Mouse (Mus musculus) heart, adult 2 months (tissue): ENCODE data around the gene Ccdc189. TPM values are rescaled to one million over a fixed set of nuclear protein-coding genes. Genes with fewer than 3 reads are reported as not detected.
A peak's percentile ranks its signal among the peaks of the same experiment; 100 is the strongest.
"Not testable (repeated sequence)": the region's sequence is repeated elsewhere in the genome, so short reads cannot be mapped to it uniquely, and the experiment has no call there.

Experiments
- DNase-seq, 2 experiments: peaks; one replicate each; pipeline ENCODE4 v3.0.0; 2021
- H3K27ac ChIP-seq: fragments of 200-600 bp; 2 replicates; pipeline ENCODE4 v1.8.1; 2022
- H3K27me3 ChIP-seq: fragments of 200-500 bp; 2 replicates; pipeline ENCODE4 v1.6.1; 2012; ENCODE audit warnings: mild to moderate bottlenecking, low read length, inconsistent platforms, mixed read lengths; ENCODE audit not compliant: control insufficient read depth, insufficient read depth
- H3K36me3 ChIP-seq: fragments of 200-500 bp; 2 replicates; pipeline ENCODE4 v1.6.1; 2012; ENCODE audit warnings: low read length, inconsistent platforms; ENCODE audit not compliant: control insufficient read depth, insufficient read depth
- H3K4me1 ChIP-seq: fragments of 200-500 bp; 2 replicates; pipeline ENCODE4 v1.6.1; 2011; ENCODE audit warnings: low read length; ENCODE audit not compliant: control insufficient read depth, insufficient read depth
- H3K4me3 ChIP-seq: fragments of 200-600 bp; 2 replicates; pipeline ENCODE4 v1.8.1; 2022
- H3K79me2 ChIP-seq: fragments of 200-500 bp; replicated peaks from 2 replicates; pipeline ENCODE4 v1.6.1; 2012; ENCODE audit warnings: mild to moderate bottlenecking, inconsistent platforms, low read length, moderate library complexity, mixed read lengths; ENCODE audit not compliant: control insufficient read depth, insufficient read depth
- H3K9ac ChIP-seq: fragments of 200-500 bp; 2 replicates; pipeline ENCODE4 v1.6.1; 2012; ENCODE audit warnings: low read depth, mild to moderate bottlenecking, control low read depth, inconsistent platforms, low read length, mixed read lengths
- CTCF ChIP-seq: fragments of 200-600 bp; IDR thresholded peaks from 2 replicates; pipeline ENCODE4 v1.8.1; 2022; ENCODE audit warnings: antibody characterized with exemption, mild to moderate bottlenecking, moderate library complexity
- EP300 ChIP-seq: fragments of 200-500 bp; IDR thresholded peaks from 2 replicates; pipeline ENCODE4 v1.6.1; 2011; ENCODE audit warnings: low read depth, low read length, control low read depth; ENCODE audit not compliant: insufficient read depth
- POLR2A ChIP-seq: fragments of 200-500 bp; IDR thresholded peaks from 2 replicates; pipeline ENCODE4 v1.6.1; 2011; ENCODE audit warnings: mild to moderate bottlenecking, low read depth, low read length, control low read depth; ENCODE audit not compliant: insufficient read depth
- WGBS: fragments of 180-500 bp; shearing (Covaris S2); methylation state at CpG from one replicate; pipeline ENCODE4 v1.1.7; 2018; 5-methylcytosine and 5-hydroxymethylcytosine counted together
- intact Hi-C: fragments of 180-260 bp; cut with DNase I; formaldehyde crosslinking; loops from one replicate; pipeline ENCODE4 v1.15.1; 2025
- long read RNA-seq: library from polyadenylated mRNA; stranded (forward); transcript quantifications from one replicate; pipeline ENCODE4 v2.0.0, GENCODE M21; 2021
- polyA plus RNA-seq: library from polyadenylated mRNA; depleted of rRNA; stranded (reverse); fragments of >200 nt; gene quantifications from 2 replicates; pipeline ENCODE4 v1.2.3, GENCODE M21; 2012; rRNA removed
- total RNA-seq, 2 experiments: library from RNA; stranded (reverse); gene quantifications; 2 replicates each; pipeline ENCODE4 v1.2.3; 2021

The Ccdc189 gene
- total RNA-seq (10 to 100 TPM; 10.4 to 11.7 TPM), polyA plus RNA-seq (10.6 and 11.4 TPM in 2 replicates)
- long read RNA-seq, partial matches to known transcripts, result 0 of 7 reads
- long read RNA-seq, other reads (novel, unspliced or antisense), result 3 of 7 reads

- H3K27ac ChIP-seq, result peak within 1 kb of the TSS; percentile 75
- H3K9ac ChIP-seq, result peak within 1 kb of the TSS; percentile 72
- under 1% methylated on average over 50 of the region's 50 CpGs for WGBS
- H3K4me3 ChIP-seq, result peak within 1 kb of the TSS; percentile 96
- no peaks in the 10 kb centered on the region for H3K36me3 ChIP-seq
- H3K27me3 ChIP-seq, result no peaks in the 10 kb centered on the region
- no peaks in the 10 kb centered on the region for H3K79me2 ChIP-seq
- peak; percentile 89 to 96 for DNase-seq
- H3K4me1 ChIP-seq, result peaks cover 8% of the 10 kb centered on the region
- intact Hi-C loops, result loop anchor here (2.0 to 5.0 kb wide), 4 partner anchors 15 to 179 kb away; partner anchors contain the start of genes Bcl7c, Orai3, Phkg2 and Srcap
- peak; percentile 78 for TF ChIP-seq POLR2A
- peak; percentile 49; the same call in 1 of the 2 replicates for TF ChIP-seq EP300
- TF ChIP-seq CTCF, result no peak; the same call in 1 of the 2 replicates
Observed at GRCm38 (mm10) chr7:127588011-127588871, at the start of gene Ccdc189, which contains the start of gene Rnf40. Gene Ccdc189, minus strand, starts transcription at chr7:127588595. Gene Rnf40, plus strand, starts transcription at chr7:127588767.

- peak overlapping the region; percentile 63 for H3K4me3 ChIP-seq
- no peaks in the 10 kb centered on the region for H3K79me2 ChIP-seq
- peak overlapping the region; percentile 49 for H3K27ac ChIP-seq
- TF ChIP-seq EP300, result no peak
- TF ChIP-seq POLR2A, result 0 out of 2 replicates have a peak, but pooled peaks have one; percentile 44
- WGBS, result under 1% methylated on average over 27 of the region's 27 CpGs
- H3K9ac ChIP-seq, result peak overlapping the region; percentile 52
- DNase-seq, result peak; percentile 82 to 83
- H3K36me3 ChIP-seq, result no peaks in the 10 kb centered on the region; the same call in 1 of the 2 replicates
- no peaks in the 10 kb centered on the region for H3K27me3 ChIP-seq
- peaks cover 3% of the 10 kb centered on the region for H3K4me1 ChIP-seq
- intact Hi-C loops, result no loop called here
Observed at GRCm38 (mm10) chr7:127636963-127637362, 48.6 kb upstream of the Ccdc189 start.

- no peak overlapping the region for H3K9ac ChIP-seq
- H3K79me2 ChIP-seq, result no peaks in the 10 kb centered on the region
- WGBS, result 75% methylated on average over 4 of the region's 4 CpGs
Observed at GRCm38 (mm10) chr7:127631416-127631815, 43.0 kb upstream of the Ccdc189 start.

GRCm38 (mm10) chr7:127628646-127629045, 40.3 kb upstream of the Ccdc189 start:
- no peak for DNase-seq
- H3K36me3 ChIP-seq, result no peaks in the 10 kb centered on the region
- no peak overlapping the region for H3K4me3 ChIP-seq
- no peak overlapping the region for H3K9ac ChIP-seq
- no peaks in the 10 kb centered on the region for H3K4me1 ChIP-seq
- intact Hi-C loops, result no loop called here
- 70% methylated on average over 5 of the region's 5 CpGs for WGBS
- H3K79me2 ChIP-seq, result no peaks in the 10 kb centered on the region
- no peak for TF ChIP-seq EP300
- TF ChIP-seq CTCF, result no peak
- no peak for TF ChIP-seq POLR2A
- H3K27ac ChIP-seq, result no peak overlapping the region
- H3K27me3 ChIP-seq, result no peaks in the 10 kb centered on the region

More at GRCm38 (mm10) chr7:127631416-127631815, 43.0 kb upstream of the Ccdc189 start:
- no peak overlapping the region for H3K27ac ChIP-seq
- no peaks in the 10 kb centered on the region for H3K4me1 ChIP-seq
- no peak for DNase-seq
- TF ChIP-seq CTCF (no peak), POLR2A (no peak), EP300 (no peak)
- H3K4me3 ChIP-seq, result no peak overlapping the region
- H3K27me3 ChIP-seq, result no peaks in the 10 kb centered on the region
- H3K36me3 ChIP-seq, result no peaks in the 10 kb centered on the region
- intact Hi-C loops, result no loop called here

- TF ChIP-seq POLR2A, result no peak
- no peak for TF ChIP-seq EP300
- no peak for TF ChIP-seq CTCF
- Histone ChIP-seq H3K4me3 (no peak overlapping the region), H3K79me2 (no peaks in the 10 kb centered on the region), H3K36me3 (no peaks in the 10 kb centered on the region), H3K27ac (no peak overlapping the region), H3K27me3 (no peaks in the 10 kb centered on the region), H3K9ac (no peak overlapping the region), H3K4me1 (no peaks in the 10 kb centered on the region)
- 83% methylated on average over 4 of the region's 4 CpGs for WGBS
- no peak for DNase-seq
- intact Hi-C loops, result no loop called here
Observed at GRCm38 (mm10) chr7:127626471-127626870, 38.1 kb upstream of the Ccdc189 start.

- WGBS, result 97% methylated on average over 7 of the region's 7 CpGs
- Histone ChIP-seq H3K4me1 (no peaks in the 10 kb centered on the region), H3K9ac (no peak overlapping the region), H3K4me3 (no peak overlapping the region), H3K79me2 (no peaks in the 10 kb centered on the region), H3K27ac (no peak overlapping the region), H3K36me3 (no peaks in the 10 kb centered on the region), H3K27me3 (no peaks in the 10 kb centered on the region)
- TF ChIP-seq EP300 (no peak), POLR2A (no peak), CTCF (no peak)
- intact Hi-C loops, result no loop called here
- DNase-seq, result no peak
Observed at GRCm38 (mm10) chr7:127626039-127626438, 37.6 kb upstream of the Ccdc189 start.

GRCm38 (mm10) chr7:127618402-127618801, 30.0 kb upstream of the Ccdc189 start:
- H3K36me3 ChIP-seq, H3K4me3 ChIP-seq, H3K9ac ChIP-seq, H3K27me3 ChIP-seq, H3K79me2 ChIP-seq, H3K4me1 ChIP-seq, H3K27ac ChIP-seq, DNase-seq: not testable (repeated sequence)
- intact Hi-C loops, result loop anchor here (5.0 kb wide), 1 partner anchor 259 kb away; the partner anchor contains the start of genes Zfp646 and Zfp668
- WGBS, result 91% methylated on average over 7 of the region's 8 CpGs
